Mouse (Mus musculus): ENCODE data around the gene Snf8.

The Snf8 gene

GRCm38 (mm10) chr11:96034596-96035052, at the start of gene Snf8:
Gene Snf8 (plus strand): TSS chr11:96034885.
- peak; percentile 96 for DNase-seq (ENCODE audit: low read depth, low spot score)

GRCm38 (mm10) chr11:95987854-95988447, 46.7 kb upstream of the Snf8 start:
- no peak for DNase-seq (ENCODE audit: low read depth, low spot score)

GRCm38 (mm10) chr11:95988533-95988932, 46.2 kb upstream of the Snf8 start:
- no peak for DNase-seq (ENCODE audit: low read depth, low spot score)

GRCm38 (mm10) chr11:95989864-95990263, 44.8 kb upstream of the Snf8 start:
- no peak for DNase-seq (ENCODE audit: low read depth, low spot score)

GRCm38 (mm10) chr11:95990431-95990830, 44.3 kb upstream of the Snf8 start:
- no peak for DNase-seq (ENCODE audit: low read depth, low spot score)

- DNase-seq (ENCODE audit: low read depth, low spot score): peak; percentile 89
These were observed 43.6 kb upstream of the Snf8 start for GRCm38 (mm10) chr11:95990886-95991708.

- no peak for DNase-seq (ENCODE audit: low read depth, low spot score)
These were observed 40.5 kb upstream of the Snf8 start for GRCm38 (mm10) chr11:95994151-95994550.

- no peak for DNase-seq (ENCODE audit: low read depth, low spot score)
These were observed 31.4 kb upstream of the Snf8 start for GRCm38 (mm10) chr11:96003100-96003900.

- DNase-seq (ENCODE audit: low read depth, low spot score): no peak
These were observed 30.5 kb upstream of the Snf8 start for GRCm38 (mm10) chr11:96003969-96004792.

GRCm38 (mm10) chr11:96004793-96005402, 29.8 kb upstream of the Snf8 start:
- peak; percentile 45 for DNase-seq (ENCODE audit: low read depth, low spot score)

GRCm38 (mm10) chr11:96005403-96006271, 29.0 kb upstream of the Snf8 start, which contains the start of gene Igf2bp1:
Gene Igf2bp1 (minus strand): TSS chr11:96005940.
- DNase-seq (ENCODE audit: low read depth, low spot score): peak; percentile 78

- DNase-seq (ENCODE audit: low read depth, low spot score): no peak
These were observed 28.3 kb upstream of the Snf8 start for GRCm38 (mm10) chr11:96006367-96006851.

- peak; percentile 97 for DNase-seq (ENCODE audit: low read depth, low spot score)
These were observed 27.7 kb upstream of the Snf8 start for GRCm38 (mm10) chr11:96006852-96007515.

- DNase-seq (ENCODE audit: low read depth, low spot score): peak; percentile 66
These were observed 27.0 kb upstream of the Snf8 start for GRCm38 (mm10) chr11:96007516-96008235.

- DNase-seq (ENCODE audit: low read depth, low spot score): no peak
These were observed 25.9 kb upstream of the Snf8 start for GRCm38 (mm10) chr11:96008827-96009226.

- DNase-seq (ENCODE audit: low read depth, low spot score): no peak
These were observed 22.7 kb upstream of the Snf8 start for GRCm38 (mm10) chr11:96011982-96012381.

GRCm38 (mm10) chr11:96015421-96015820, 19.3 kb upstream of the Snf8 start:
- DNase-seq (ENCODE audit: low read depth, low spot score): no peak

- DNase-seq (ENCODE audit: low read depth, low spot score): peak; percentile 92
These were observed 16.7 kb upstream of the Snf8 start for GRCm38 (mm10) chr11:96017941-96018351.

All from ES-CJ7 (cell line).